Mouse (Mus musculus): ENCODE measurements around the gene Prkcb. TPM values are rescaled to one million over a fixed set of nuclear protein-coding genes. Genes with fewer than 3 reads are reported as not detected.

Gene Prkcb
- polyA plus RNA-seq, 1 experiment from 2014 or later: 2.1 TPM

GRCm38 (mm10) chr7:122670442-122670872, 381.9 kb downstream of the Prkcb start, which contains the start of gene Cacng3:
Gene Cacng3 (plus strand): TSS chr7:122670492.
- Histone ChIP-seq H3K9ac (ENCODE audit: low read depth, low read length) (no peak within 1 kb of the TSS), H3K27me3 (ENCODE audit: insufficient read depth, low read length) (no peaks in the 10 kb centered on the region), H3K4me1 (replicated peaks; ENCODE audit: insufficient read depth, low read length) (no peaks in the 10 kb centered on the region), H3K4me2 (ENCODE audit: low read length) (no peak within 1 kb of the TSS), H3K4me3 (replicated peaks; ENCODE audit: low read depth, low read length) (no peak within 1 kb of the TSS), H3K27ac (no peak within 1 kb of the TSS), H3K36me3 (ENCODE audit: insufficient read depth, low read length) (no peaks in the 10 kb centered on the region), H3K9me3 (replicated peaks; ENCODE audit: low read length) (no peaks in the 10 kb centered on the region)
- 0 out of 2 replicates have a peak, but pooled peaks have one; percentile 21 for ATAC-seq (replicated peaks; ENCODE audit: low FRiP score, low read depth)
- DNase-seq (ENCODE audit: low spot score): no peak
- TF ChIP-seq CTCF (IDR thresholded peaks at IDR 0.05; ENCODE audit: low read depth): no peak
- WGBS: 10% methylated on average over 13 of the region's 13 CpGs

- H3K27me3 ChIP-seq (ENCODE audit: insufficient read depth, low read length): no peaks in the 10 kb centered on the region
- DNase-seq (ENCODE audit: low spot score): peak; percentile 98
- no peak overlapping the region for H3K4me2 ChIP-seq (ENCODE audit: low read length)
- no peak for TF ChIP-seq CTCF (IDR thresholded peaks at IDR 0.05; ENCODE audit: low read depth)
- no peaks in the 10 kb centered on the region for H3K9me3 ChIP-seq (replicated peaks; ENCODE audit: low read length)
- H3K4me1 ChIP-seq (replicated peaks; ENCODE audit: insufficient read depth, low read length): no peaks in the 10 kb centered on the region
- peak; percentile 90 for ATAC-seq (replicated peaks; ENCODE audit: low FRiP score, low read depth)
- 9% methylated on average over 45 of the region's 45 CpGs for WGBS
- H3K27ac ChIP-seq: no peak overlapping the region
- H3K36me3 ChIP-seq (ENCODE audit: insufficient read depth, low read length): no peaks in the 10 kb centered on the region
- no peak overlapping the region for H3K9ac ChIP-seq (ENCODE audit: low read depth, low read length)
- no peak overlapping the region for H3K4me3 ChIP-seq (replicated peaks; ENCODE audit: low read depth, low read length)
Observed at GRCm38 (mm10) chr7:122670873-122671641, 382.5 kb downstream of the Prkcb start.

DNA sequence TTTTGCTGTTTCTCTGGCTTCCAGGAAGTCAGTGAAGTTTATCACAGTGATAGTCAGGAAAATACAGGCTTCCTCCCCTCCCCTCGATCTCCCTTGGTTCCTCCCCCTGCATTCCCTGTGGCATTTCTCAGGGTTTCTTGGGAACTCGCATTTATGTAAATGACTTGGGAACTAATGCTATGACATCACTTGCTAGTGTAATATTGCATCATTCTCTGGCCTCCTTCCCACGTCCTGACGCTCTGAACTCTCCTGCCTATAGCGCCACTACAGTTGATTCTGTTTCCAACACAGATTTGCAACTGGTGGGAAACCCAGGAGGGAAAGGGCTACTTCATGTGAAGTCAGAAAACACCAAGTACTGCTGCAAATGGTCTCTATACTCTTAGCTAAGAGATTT, 384.4 kb downstream of the Prkcb start:
- no peak overlapping the region for H3K27ac ChIP-seq
- no peaks in the 10 kb centered on the region for H3K36me3 ChIP-seq (ENCODE audit: insufficient read depth, low read length)
- no peak for DNase-seq (ENCODE audit: low spot score)
- H3K27me3 ChIP-seq (ENCODE audit: insufficient read depth, low read length): no peaks in the 10 kb centered on the region
- H3K4me2 ChIP-seq (ENCODE audit: low read length): no peak overlapping the region
- H3K4me1 ChIP-seq (replicated peaks; ENCODE audit: insufficient read depth, low read length): no peaks in the 10 kb centered on the region
- no peak overlapping the region for H3K9ac ChIP-seq (ENCODE audit: low read depth, low read length)
- TF ChIP-seq CTCF (IDR thresholded peaks at IDR 0.05; ENCODE audit: low read depth): no peak
- no peaks in the 10 kb centered on the region for H3K9me3 ChIP-seq (replicated peaks; ENCODE audit: low read length)
- ATAC-seq (replicated peaks; ENCODE audit: low FRiP score, low read depth): no peak
- H3K4me3 ChIP-seq (replicated peaks; ENCODE audit: low read depth, low read length): no peak overlapping the region
- 48% methylated on average over 5 of the region's 5 CpGs for WGBS

- 88% methylated on average over 7 of the region's 7 CpGs for WGBS
- no peaks in the 10 kb centered on the region for H3K36me3 ChIP-seq (ENCODE audit: insufficient read depth, low read length)
- no peak overlapping the region for H3K9ac ChIP-seq (ENCODE audit: low read depth, low read length)
- ATAC-seq (replicated peaks; ENCODE audit: low FRiP score, low read depth) (no peak), DNase-seq (ENCODE audit: low spot score) (no peak)
- no peaks in the 10 kb centered on the region for H3K4me1 ChIP-seq (replicated peaks; ENCODE audit: insufficient read depth, low read length)
- no peak overlapping the region for H3K4me3 ChIP-seq (replicated peaks; ENCODE audit: low read depth, low read length)
- H3K27me3 ChIP-seq (ENCODE audit: insufficient read depth, low read length): no peaks in the 10 kb centered on the region
- no peak overlapping the region for H3K27ac ChIP-seq
- no peak for TF ChIP-seq CTCF (IDR thresholded peaks at IDR 0.05; ENCODE audit: low read depth)
- no peak overlapping the region for H3K4me2 ChIP-seq (ENCODE audit: low read length)
- no peaks in the 10 kb centered on the region for H3K9me3 ChIP-seq (replicated peaks; ENCODE audit: low read length)
Observed at GRCm38 (mm10) chr7:122675207-122675606, 386.7 kb downstream of the Prkcb start.

Other genes starting within 250 kb of the Prkcb start
- gene Ubfd1, start 221.6 kb upstream of the Prkcb start, polyA plus RNA-seq (2015; fragmentation: Nextera tagmentation; extraction: Ambion mirVana): 40.8 and 42.1 TPM in 2 replicates
- gene Ears2, start 221.5 kb upstream of the Prkcb start, polyA plus RNA-seq (2015; fragmentation: Nextera tagmentation; extraction: Ambion mirVana): 14.6 and 14.8 TPM in 2 replicates
- gene Ndufab1, start 186.9 kb upstream of the Prkcb start, polyA plus RNA-seq (2015; fragmentation: Nextera tagmentation; extraction: Ambion mirVana): 975 and 1,004 TPM in 2 replicates
- gene Palb2, start 155.8 kb upstream of the Prkcb start, polyA plus RNA-seq (2015; fragmentation: Nextera tagmentation; extraction: Ambion mirVana): 8.1 and 8.2 TPM in 2 replicates
- 85.7 and 96.3 TPM in 2 replicates for gene Dctn5, start 155.7 kb upstream of the Prkcb start, polyA plus RNA-seq (2015; fragmentation: Nextera tagmentation; extraction: Ambion mirVana)
- gene Plk1, start 129.3 kb upstream of the Prkcb start, polyA plus RNA-seq (2015; fragmentation: Nextera tagmentation; extraction: Ambion mirVana): 46.6 and 51.4 TPM in 2 replicates
- gene Ern2, start 102.5 kb upstream of the Prkcb start, polyA plus RNA-seq (2015; fragmentation: Nextera tagmentation; extraction: Ambion mirVana): 0.10 and 0.12 TPM in 2 replicates
- gene Chp2, start 69.3 kb upstream of the Prkcb start, polyA plus RNA-seq (2015; fragmentation: Nextera tagmentation; extraction: Ambion mirVana): 0.51 and 0.91 TPM in 2 replicates